Mouse (Mus musculus): ENCODE measurements around the gene Tmc8. TPM values are rescaled to one million over a fixed set of nuclear protein-coding genes. Genes with fewer than 3 reads are reported as not detected.
"Not testable (repeated sequence)": the region's sequence is repeated elsewhere in the genome, so short reads cannot be mapped to it uniquely, and the experiment has no call there.

The Tmc8 gene
- polyA plus RNA-seq, 1 experiment from 2014 or later: 3.2 TPM

DNA sequence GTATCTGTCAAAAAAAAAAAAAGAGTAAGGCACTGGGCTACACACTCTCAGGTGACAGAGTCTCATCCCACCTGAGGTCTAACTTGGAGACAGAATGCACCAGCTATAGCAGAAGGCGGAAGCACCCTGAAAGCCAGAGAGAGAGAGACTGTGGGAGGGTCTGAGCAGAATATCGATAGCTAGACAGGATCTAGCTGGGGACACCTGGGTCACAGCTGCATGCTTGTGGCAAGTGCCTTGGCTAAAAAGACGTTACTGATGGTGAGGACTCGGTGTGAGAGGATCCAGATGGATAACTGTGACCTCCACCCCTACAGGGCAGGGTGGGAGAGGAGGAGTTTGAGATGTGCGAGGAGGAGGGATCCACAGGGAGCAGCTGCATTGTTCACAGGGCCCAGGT is 15.1 kb downstream of the Tmc8 start:
- 95% methylated on average over 5 of the region's 5 CpGs for WGBS (ENCODE audit: missing documents)
- Histone ChIP-seq H3K4me3 (ENCODE audit: inconsistent target) (no peak overlapping the region), H3K27ac (no peak overlapping the region), H3K36me3 (ENCODE audit: inconsistent target) (no peaks in the 10 kb centered on the region), H3K79me2 (ENCODE audit: inconsistent target) (no peaks in the 10 kb centered on the region)

- Histone ChIP-seq H3K79me2 (ENCODE audit: inconsistent target) (no peaks in the 10 kb centered on the region), H3K27ac (no peak within 1 kb of the TSS), H3K36me3 (ENCODE audit: inconsistent target) (no peaks in the 10 kb centered on the region), H3K4me3 (ENCODE audit: inconsistent target) (no peak within 1 kb of the TSS)
- 88% methylated on average over 9 of the region's 9 CpGs for WGBS (ENCODE audit: missing documents)
Measured at GRCm38 (mm10) chr11:117797511-117798159, 15.8 kb downstream of the Tmc8 start, which contains the start of gene 6030468B19Rik. TSS of gene 6030468B19Rik (plus strand) at chr11:117797660.

DNA sequence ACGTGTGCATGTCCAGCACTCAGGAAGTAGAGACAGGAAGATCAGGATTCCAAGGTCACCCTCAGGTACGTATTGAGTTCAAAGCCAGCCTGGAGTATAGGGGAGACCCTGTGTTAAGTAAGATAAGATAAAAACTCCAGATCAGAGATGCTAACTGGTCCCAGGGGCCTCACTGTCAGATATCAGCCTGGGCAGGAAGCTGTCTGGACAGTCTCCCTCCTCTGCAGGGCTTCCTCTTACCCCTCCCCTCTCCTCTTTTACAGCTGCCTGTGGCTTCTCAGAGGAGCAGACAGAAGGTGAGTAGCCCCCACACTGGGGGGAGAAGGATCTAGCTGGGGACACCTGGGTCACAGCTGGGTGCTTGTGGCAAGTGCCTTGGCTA is 16.3 kb downstream of the Tmc8 start:
- Histone ChIP-seq H3K79me2 (ENCODE audit: inconsistent target) (no peaks in the 10 kb centered on the region), H3K27ac (no peak overlapping the region), H3K4me3 (ENCODE audit: inconsistent target) (no peak overlapping the region), H3K36me3 (ENCODE audit: inconsistent target) (no peaks in the 10 kb centered on the region)
- 51% methylated on average over 2 of the region's 2 CpGs for WGBS (ENCODE audit: missing documents)

DNA sequence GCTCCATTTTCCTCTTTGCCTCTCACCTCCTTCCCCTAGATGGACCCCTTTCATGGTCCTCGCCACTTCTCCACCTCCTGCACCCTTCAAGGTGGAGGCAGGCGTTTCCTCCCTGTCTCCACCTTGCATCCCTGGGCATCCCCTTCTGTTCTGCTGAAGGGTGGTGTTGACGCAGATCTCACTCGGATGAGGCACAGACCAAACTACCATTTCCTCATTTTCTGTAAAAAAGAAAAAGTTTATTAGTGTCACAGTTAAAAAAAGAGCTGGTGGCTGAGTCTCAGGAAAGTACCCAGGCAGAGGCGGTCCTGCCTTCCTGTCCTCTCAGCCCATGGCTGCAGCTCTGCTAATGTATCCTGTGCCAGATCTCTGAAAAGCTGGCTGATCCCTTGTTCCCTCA is 17.3 kb downstream of the Tmc8 start:
- Histone ChIP-seq H3K27ac (no peak overlapping the region), H3K4me3 (ENCODE audit: inconsistent target) (no peak overlapping the region), H3K36me3 (ENCODE audit: inconsistent target) (no peaks in the 10 kb centered on the region), H3K79me2 (ENCODE audit: inconsistent target) (no peaks in the 10 kb centered on the region)
- WGBS (ENCODE audit: missing documents): 13% methylated on average over 5 of the region's 5 CpGs

DNA sequence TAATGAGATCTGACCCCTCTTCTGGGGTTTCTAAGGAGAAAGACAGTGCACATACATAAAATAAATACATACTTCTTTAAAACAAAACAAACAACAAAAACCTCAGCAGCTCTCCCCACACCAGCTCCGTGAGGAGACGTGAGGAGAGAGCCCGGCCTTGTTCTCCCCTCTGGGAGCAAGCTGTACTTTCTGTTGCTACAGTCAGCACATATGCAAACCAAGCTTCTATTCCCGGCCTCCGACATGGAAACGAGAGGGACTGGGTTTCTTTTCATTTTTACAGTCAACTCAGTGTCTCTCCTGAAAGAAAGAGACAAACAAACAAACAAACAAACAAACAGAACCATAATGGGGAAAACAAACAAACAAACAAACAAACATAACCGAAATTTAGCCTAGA is 18.2 kb downstream of the Tmc8 start:
- WGBS (ENCODE audit: missing documents): 90% methylated on average over 6 of the region's 7 CpGs
- Histone ChIP-seq H3K27ac (no peak overlapping the region), H3K36me3 (ENCODE audit: inconsistent target) (no peaks in the 10 kb centered on the region), H3K79me2 (ENCODE audit: inconsistent target) (no peaks in the 10 kb centered on the region), H3K4me3 (ENCODE audit: inconsistent target) (no peak overlapping the region)

- Histone ChIP-seq H3K36me3 (ENCODE audit: inconsistent target) (no peaks in the 10 kb centered on the region), H3K27ac (no peak overlapping the region), H3K79me2 (ENCODE audit: inconsistent target) (no peaks in the 10 kb centered on the region), H3K4me3 (ENCODE audit: inconsistent target) (no peak overlapping the region)
- WGBS (ENCODE audit: missing documents): 94% methylated on average over 7 of the region's 7 CpGs
Measured at GRCm38 (mm10) chr11:117801650-117802049, 19.8 kb downstream of the Tmc8 start.

DNA sequence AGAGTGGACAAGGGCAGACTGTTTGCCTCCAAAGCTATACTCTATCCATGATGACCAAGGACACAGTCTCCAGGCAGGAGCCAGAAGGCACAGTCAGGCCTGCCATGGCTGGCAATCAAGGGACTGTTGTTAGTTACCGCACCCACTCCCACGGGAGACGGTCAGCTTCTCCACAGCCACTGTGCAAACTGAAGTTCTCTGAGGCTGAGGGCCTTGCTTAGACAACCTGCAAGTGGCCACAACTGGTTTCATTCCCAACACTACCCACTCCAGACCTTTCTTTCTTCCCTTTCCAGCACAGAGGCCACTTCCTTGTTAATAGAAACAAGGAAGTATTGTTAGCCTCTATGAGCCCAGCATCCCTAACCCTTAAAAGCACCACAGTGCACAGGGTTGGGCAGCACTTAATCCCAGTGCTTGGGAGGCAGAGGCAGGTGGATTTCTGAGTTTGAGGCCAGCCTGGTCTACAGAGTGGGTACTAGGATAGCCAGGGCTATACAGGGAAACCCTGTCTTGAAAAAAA is 21.4 kb downstream of the Tmc8 start:
- Histone ChIP-seq H3K36me3 (ENCODE audit: inconsistent target) (no peaks in the 10 kb centered on the region), H3K4me3 (ENCODE audit: inconsistent target) (no peak overlapping the region), H3K27ac (peak overlapping the region; percentile 17; the same call in 1 of the 2 replicates), H3K79me2 (ENCODE audit: inconsistent target) (no peaks in the 10 kb centered on the region)
- WGBS (ENCODE audit: missing documents): 78% methylated on average over 3 of the region's 3 CpGs

- Histone ChIP-seq H3K4me3 (ENCODE audit: inconsistent target) (no peak overlapping the region), H3K27ac (no peak overlapping the region), H3K36me3 (ENCODE audit: inconsistent target) (no peaks in the 10 kb centered on the region), H3K79me2 (ENCODE audit: inconsistent target) (peaks cover 20% of the 10 kb centered on the region)
- WGBS (ENCODE audit: missing documents): 97% methylated on average over 6 of the region's 6 CpGs
Measured at GRCm38 (mm10) chr11:117806781-117807180, 24.9 kb downstream of the Tmc8 start.

DNA sequence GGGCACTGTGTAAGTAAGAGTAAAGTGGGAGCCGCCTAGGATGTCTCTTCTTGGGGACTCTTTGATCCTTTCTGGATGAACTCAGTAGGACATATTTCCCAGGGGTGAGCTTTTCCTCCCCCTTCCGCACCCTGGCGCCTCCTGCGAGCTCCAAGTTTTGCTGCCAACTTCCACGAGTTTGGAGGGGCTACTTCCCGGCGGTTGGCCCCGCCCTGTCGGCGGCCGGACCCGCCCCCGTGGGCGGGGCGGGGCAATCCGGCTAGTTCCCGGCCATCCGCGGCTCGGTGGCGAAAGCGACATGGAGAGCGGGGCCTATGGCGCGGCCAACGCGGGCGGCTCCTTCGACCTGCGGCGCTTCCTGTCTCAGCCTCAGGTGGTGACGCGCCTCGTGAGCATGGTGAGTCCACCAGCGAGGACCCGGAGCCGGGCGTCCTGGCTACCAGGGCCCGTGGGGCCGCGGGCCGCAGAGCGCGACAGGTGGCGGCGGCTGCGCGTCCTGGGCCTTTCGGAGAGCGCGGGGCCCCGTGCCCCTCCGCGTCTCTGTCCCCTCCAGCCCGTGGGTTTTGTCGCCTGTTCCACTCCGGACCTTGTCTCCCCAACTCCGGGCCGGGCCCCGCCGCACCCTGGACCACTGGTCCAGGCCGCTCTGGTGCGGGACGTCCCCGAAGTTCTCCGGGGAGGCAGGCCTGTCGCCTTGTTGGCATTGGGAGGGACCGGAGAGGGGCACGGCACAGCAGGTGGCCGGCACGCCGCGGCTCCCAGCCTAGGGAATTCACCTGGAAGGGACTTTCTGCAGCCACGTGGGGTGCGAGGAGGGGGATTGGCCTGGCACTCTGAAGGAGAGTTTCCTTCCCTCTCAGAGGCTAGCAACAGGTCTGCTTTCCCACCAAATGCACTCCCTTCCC is 27.8 kb downstream of the Tmc8 start, which contains the start of the genes Gm20708 and Syngr2:
Gene Gm20708, plus strand, starts transcription at position 262 of the 905 bp plus-strand sequence.
Gene Syngr2, plus strand, starts transcription at position 262 of the 905 bp plus-strand sequence.
- H3K4me3 ChIP-seq (ENCODE audit: inconsistent target): peak within 1 kb of the TSS; percentile 95
- 2% methylated on average over 57 of the region's 75 CpGs for WGBS (ENCODE audit: missing documents)
- peak within 1 kb of the TSS; percentile 75 for H3K27ac ChIP-seq
- peaks cover 21% of the 10 kb centered on the region; the same call in 1 of the 2 replicates for H3K36me3 ChIP-seq (ENCODE audit: inconsistent target)
- peaks cover 48% of the 10 kb centered on the region for H3K79me2 ChIP-seq (ENCODE audit: inconsistent target)

DNA sequence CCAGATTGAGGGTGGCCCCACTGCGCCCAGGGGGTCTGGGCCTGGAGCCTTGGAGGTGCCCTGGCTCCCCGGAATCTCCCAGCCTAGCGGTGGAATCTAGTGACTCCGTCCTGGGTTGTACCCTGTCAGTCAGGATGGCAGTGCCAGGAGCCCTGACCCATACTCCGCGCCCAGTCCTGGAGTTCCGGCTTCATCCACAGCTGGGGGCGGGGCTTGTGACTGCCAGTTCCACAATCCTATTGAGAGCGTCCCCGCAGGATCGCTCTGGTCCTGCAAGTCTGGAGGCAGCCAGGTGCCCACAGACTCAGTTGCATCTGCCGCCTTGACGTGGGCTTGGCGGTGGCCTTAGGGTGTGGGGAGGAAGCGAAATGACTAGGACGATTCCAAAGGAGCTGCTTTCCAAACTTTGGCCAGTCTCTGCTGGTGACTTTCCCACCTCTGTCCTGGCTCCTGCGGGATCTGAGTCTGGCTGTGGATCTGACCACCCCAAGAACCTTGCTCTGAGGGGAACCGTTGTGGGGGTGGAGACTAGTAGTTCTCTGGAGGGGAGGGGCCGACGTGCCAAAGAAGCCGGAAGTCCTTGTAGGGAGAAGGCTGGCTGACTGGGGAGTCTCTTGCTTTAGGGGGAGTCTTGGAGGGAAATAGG is 28.6 kb downstream of the Tmc8 start:
- H3K79me2 ChIP-seq (ENCODE audit: inconsistent target): peaks cover 57% of the 10 kb centered on the region
- peak overlapping the region; percentile 95 for H3K4me3 ChIP-seq (ENCODE audit: inconsistent target)
- H3K27ac ChIP-seq: peak overlapping the region; percentile 75
- WGBS (ENCODE audit: missing documents): under 1% methylated on average over 21 of the region's 21 CpGs
- peaks cover 26% of the 10 kb centered on the region; the same call in 1 of the 2 replicates for H3K36me3 ChIP-seq (ENCODE audit: inconsistent target)

- H3K4me3 ChIP-seq (ENCODE audit: inconsistent target): no peak overlapping the region
- 64% methylated on average over 5 of the region's 5 CpGs for WGBS (ENCODE audit: missing documents)
- peaks cover 91% of the 10 kb centered on the region for H3K79me2 ChIP-seq (ENCODE audit: inconsistent target)
- H3K27ac ChIP-seq: no peak overlapping the region
- H3K36me3 ChIP-seq (ENCODE audit: inconsistent target): peaks cover 49% of the 10 kb centered on the region
Measured at GRCm38 (mm10) chr11:117813867-117814266, 32.0 kb downstream of the Tmc8 start.

GRCm38 (mm10) chr11:117814704-117815366 is 33.0 kb downstream of the Tmc8 start:
- H3K36me3 ChIP-seq (ENCODE audit: inconsistent target): peaks cover 55% of the 10 kb centered on the region

GRCm38 (mm10) chr11:117815850-117816249 is 34.0 kb downstream of the Tmc8 start:
- H3K79me2 ChIP-seq (ENCODE audit: inconsistent target): peaks cover 100% of the 10 kb centered on the region
- H3K4me3 ChIP-seq (ENCODE audit: inconsistent target); H3K27ac ChIP-seq: not testable (repeated sequence)
- 94% methylated on average over 6 of the region's 9 CpGs for WGBS (ENCODE audit: missing documents)
- H3K36me3 ChIP-seq (ENCODE audit: inconsistent target): peaks cover 55% of the 10 kb centered on the region

More at GRCm38 (mm10) chr11:117814704-117815366, 33.0 kb downstream of the Tmc8 start:
- Histone ChIP-seq H3K27ac (no peak overlapping the region), H3K79me2 (ENCODE audit: inconsistent target) (peaks cover 100% of the 10 kb centered on the region), H3K4me3 (ENCODE audit: inconsistent target) (no peak overlapping the region)
- 57% methylated on average over 6 of the region's 6 CpGs for WGBS (ENCODE audit: missing documents)

Data from macrophage (primary cell).